Mouse (Mus musculus) lung, postnatal 0 days (tissue): ENCODE results near the gene Atp2a2. TPM values are rescaled to one million over a fixed set of nuclear protein-coding genes. Genes with fewer than 3 reads are reported as not detected.
"Not testable (repeated sequence)": the region's sequence is repeated elsewhere in the genome, so short reads cannot be mapped to it uniquely, and the experiment has no call there.

Experiments
- ATAC-seq: fragments of 200-750 bp; cut with Nextera tagmentation; 2 replicates; pipeline ENCODE4 v1.8.0; 2017; ENCODE audit warnings: moderate library complexity
- DNase-seq: peaks from one replicate; pipeline ENCODE4 v3.0.0-alpha.2; 2016; ENCODE audit warnings: low spot score
- H3K27ac ChIP-seq: fragments of 300-500 bp; sonication (generic); 2 replicates; pipeline ENCODE4 v1.5.1; 2014; ENCODE audit warnings: antibody characterized with exemption, mild to moderate bottlenecking, low read length, mixed read lengths
- H3K27me3 ChIP-seq: fragments of 300-500 bp; sonication (generic); replicated peaks from 2 replicates; pipeline ENCODE4 v1.6.1; 2014; ENCODE audit warnings: low read length, mixed read lengths; ENCODE audit not compliant: insufficient read depth
- H3K36me3 ChIP-seq: fragments of 300-500 bp; sonication (generic); 2 replicates; pipeline ENCODE4 v1.6.1; 2014; ENCODE audit warnings: low read length, mixed read lengths; ENCODE audit not compliant: insufficient read depth
- H3K4me1 ChIP-seq: fragments of 300-500 bp; sonication (generic); 2 replicates; pipeline ENCODE4 v1.6.1; 2014; ENCODE audit warnings: antibody characterized with exemption, low read depth, low read length, mixed read lengths; ENCODE audit not compliant: insufficient read depth
- H3K4me2 ChIP-seq: fragments of 300-500 bp; sonication (generic); replicated peaks from 2 replicates; pipeline ENCODE4 v1.6.1; 2014; ENCODE audit warnings: low read depth, mild to moderate bottlenecking, low read length, moderate library complexity, mixed read lengths
- H3K4me3 ChIP-seq: fragments of 300-500 bp; sonication (generic); 2 replicates; pipeline ENCODE4 v1.5.1; 2014; ENCODE audit warnings: low read depth, low read length
- H3K9ac ChIP-seq: fragments of 300-500 bp; sonication (generic); replicated peaks from 2 replicates; pipeline ENCODE4 v1.6.1; 2014; ENCODE audit warnings: low read depth, mild to moderate bottlenecking
- H3K9me3 ChIP-seq: fragments of 300-500 bp; sonication (generic); 2 replicates; pipeline ENCODE4 v1.6.1; 2016; ENCODE audit warnings: low read length, mixed read lengths
- CTCF ChIP-seq: IDR thresholded peaks from 2 replicates; pipeline ENCODE4 v1.5.1; 2016; ENCODE audit warnings: antibody characterized with exemption, mild to moderate bottlenecking
- EP300 ChIP-seq: IDR thresholded peaks from 2 replicates; pipeline ENCODE4 v1.6.1; 2016; ENCODE audit warnings: antibody characterized with exemption, mild to moderate bottlenecking, control low read depth
- WGBS: fragments of 180-500 bp; shearing (Covaris S2); extraction: QIAGEN DNeasy Blood & Tissue Kit; methylation state at CpG from one replicate; pipeline ENCODE4 v1.1.7; 2014; 5-methylcytosine and 5-hydroxymethylcytosine counted together
- polyA plus RNA-seq: library from polyadenylated mRNA; unstranded; fragments of >200 nt; fragmentation: Nextera tagmentation; extraction: Ambion mirVana; gene quantifications from 2 replicates; pipeline ENCODE4 v1.2.1, GENCODE M21; 2015

Gene Atp2a2
- polyA plus RNA-seq, 1 experiment from 2014 or later: 27.4 TPM

DNA sequence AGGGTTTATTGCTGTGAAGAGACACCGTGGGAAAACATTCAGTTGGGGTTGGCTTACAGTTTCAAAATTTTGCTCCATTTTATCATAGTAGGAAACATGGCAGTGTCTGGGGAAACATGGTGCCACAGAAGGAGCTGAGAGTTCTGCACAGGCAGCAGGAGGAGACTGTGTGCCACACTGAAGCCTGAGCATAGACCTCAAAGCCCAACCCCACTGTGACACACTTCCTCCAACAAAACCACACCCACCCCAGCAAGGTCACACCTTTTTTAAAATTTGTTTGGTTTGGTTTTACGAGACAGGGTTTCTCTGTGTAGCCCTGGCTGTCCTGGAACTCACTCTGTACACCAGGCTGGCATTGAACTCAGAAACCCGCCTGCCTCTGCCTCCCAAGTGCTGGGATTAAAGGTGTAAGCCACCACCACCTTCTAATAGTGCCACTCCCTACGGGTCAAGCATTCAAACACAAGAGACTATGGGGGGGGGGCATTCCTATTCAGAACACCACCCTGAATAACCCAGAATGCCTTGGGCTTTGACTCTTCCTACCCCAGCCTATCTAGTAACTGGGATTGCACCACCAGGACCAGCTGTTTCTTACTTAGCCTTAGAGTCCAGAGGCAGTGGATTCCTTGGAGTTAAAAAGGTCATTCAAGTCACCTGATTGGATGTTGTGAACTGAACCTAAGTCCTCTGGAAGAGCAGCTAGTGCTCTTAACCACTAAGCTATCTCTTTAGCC lies 71.8 kb downstream of the Atp2a2 start:
- Histone ChIP-seq H3K4me3 (no peak overlapping the region), H3K27ac (no peak overlapping the region), H3K9ac (no peak overlapping the region), H3K9me3 (no peaks in the 10 kb centered on the region), H3K27me3 (no peaks in the 10 kb centered on the region), H3K4me1 (no peaks in the 10 kb centered on the region), H3K36me3 (peaks cover 33% of the 10 kb centered on the region; the same call in 1 of the 2 replicates), H3K4me2 (no peak overlapping the region)
- TF ChIP-seq EP300: no peak
- TF ChIP-seq CTCF: no peak
- ATAC-seq (no peak), DNase-seq (no peak)
- WGBS: 83% methylated on average over 4 of the region's 4 CpGs

DNA sequence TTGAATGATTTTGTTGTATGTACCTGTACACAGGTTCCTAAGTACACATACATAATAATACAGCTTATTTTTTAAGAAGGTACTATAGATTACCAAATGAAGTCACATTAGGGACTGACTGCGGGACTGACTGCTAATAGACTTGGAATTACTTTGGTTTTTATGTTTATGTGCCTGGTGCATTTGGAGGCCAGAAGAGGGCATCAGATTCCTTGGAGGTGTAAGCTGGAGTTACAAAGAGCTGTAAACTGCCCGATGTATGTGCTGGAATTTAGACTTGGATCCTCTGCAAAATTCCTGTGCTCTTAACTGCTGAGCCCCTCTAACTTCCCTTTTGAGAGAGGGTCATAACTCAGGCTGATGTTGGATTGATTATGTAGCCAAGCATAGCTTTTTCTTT lies 76.5 kb downstream of the Atp2a2 start:
- Histone ChIP-seq H3K27ac (no peak overlapping the region), H3K4me3 (no peak overlapping the region), H3K9me3 (no peaks in the 10 kb centered on the region), H3K4me1 (0 out of 2 replicates have a peak, but pooled peaks cover 5% of the 10 kb centered on the region), H3K4me2 (no peak overlapping the region), H3K36me3 (peaks cover 4% of the 10 kb centered on the region; the same call in 1 of the 2 replicates), H3K9ac (no peak overlapping the region), H3K27me3 (no peaks in the 10 kb centered on the region)
- TF ChIP-seq EP300: no peak
- TF ChIP-seq CTCF: peak; percentile 19; the same call in 1 of the 2 replicates
- no peak for ATAC-seq
- DNase-seq: no peak
- WGBS: 73% methylated on average over 2 of the region's 2 CpGs

DNA sequence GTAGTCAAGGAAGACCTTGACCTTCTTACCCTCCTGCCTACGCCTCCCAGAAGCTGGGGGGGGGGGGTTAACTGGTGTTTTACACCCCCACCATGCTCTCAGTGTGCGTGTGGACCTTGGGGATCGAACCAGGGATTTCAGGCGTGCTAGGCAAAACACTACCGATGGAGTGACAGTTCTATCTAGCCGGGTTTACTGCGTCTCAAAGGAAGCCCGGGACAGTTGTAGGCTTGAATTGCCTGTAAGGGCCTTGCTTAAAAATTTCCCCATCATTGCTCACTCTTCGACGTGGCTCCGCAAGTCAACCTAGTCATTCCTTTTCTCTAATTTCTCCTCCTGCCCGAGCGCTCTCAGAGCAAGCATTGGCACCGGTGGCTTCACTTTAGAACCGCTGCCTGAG lies 78.9 kb downstream of the Atp2a2 start:
- Histone ChIP-seq H3K27ac (no peak overlapping the region; the same call in 1 of the 2 replicates), H3K4me1 (0 out of 2 replicates have a peak, but pooled peaks cover 5% of the 10 kb centered on the region), H3K4me3 (peak overlapping the region; percentile 95), H3K36me3 (no peaks in the 10 kb centered on the region), H3K4me2 (peak overlapping the region; percentile 83), H3K9me3 (no peaks in the 10 kb centered on the region), H3K9ac (peak overlapping the region; percentile 87), H3K27me3 (no peaks in the 10 kb centered on the region)
- no peak for ATAC-seq
- TF ChIP-seq EP300: no peak
- no peak for TF ChIP-seq CTCF
- 24% methylated on average over 15 of the region's 15 CpGs for WGBS
- DNase-seq: no peak

DNA sequence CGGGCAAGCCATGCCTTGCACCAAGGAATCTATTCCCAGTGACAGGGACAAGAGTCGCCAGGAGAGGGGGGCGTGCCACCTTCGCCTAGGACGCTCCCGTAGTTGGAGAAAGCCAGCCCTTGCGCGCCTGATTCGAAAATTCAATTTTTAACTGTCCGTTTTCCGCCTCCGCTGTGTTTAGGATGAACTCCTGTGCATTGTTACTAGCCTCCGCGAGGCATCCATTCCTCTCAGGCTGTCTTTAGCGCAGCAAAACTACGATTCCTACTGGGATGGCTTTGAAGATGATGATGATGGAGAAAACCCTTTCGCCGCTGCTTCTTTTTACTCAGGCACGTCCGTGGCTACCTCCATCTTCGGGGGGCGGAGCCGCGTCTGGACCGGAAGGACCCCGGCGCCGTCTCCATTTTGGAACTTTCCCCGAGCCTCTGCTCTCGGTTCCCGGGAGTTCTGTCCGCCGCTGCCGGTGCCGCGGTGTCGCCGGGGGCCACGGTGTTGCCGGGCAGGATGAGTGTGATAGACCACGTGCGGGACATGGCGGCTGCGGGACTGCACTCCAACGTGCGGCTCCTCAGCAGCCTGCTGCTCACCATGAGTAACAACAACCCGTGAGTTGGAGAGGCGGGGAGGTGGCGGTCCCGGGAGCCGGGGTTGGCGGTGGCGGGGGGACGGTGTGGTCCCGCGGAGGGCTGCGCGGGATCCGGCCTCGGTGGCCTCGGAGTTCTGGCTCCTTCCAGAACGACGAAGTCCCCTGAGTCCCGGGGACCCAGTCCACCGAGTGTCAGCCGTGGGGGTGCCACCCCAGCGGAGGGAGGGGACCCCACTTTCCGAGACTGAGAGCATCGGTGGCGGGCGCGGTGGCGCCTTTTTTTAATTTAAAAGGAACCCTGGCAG lies 79.7 kb downstream of the Atp2a2 start:
- H3K36me3 ChIP-seq: no peaks in the 10 kb centered on the region
- peak overlapping the region; percentile 95 for H3K4me3 ChIP-seq
- TF ChIP-seq EP300 (peak; percentile 63; the same call in 1 of the 2 replicates), CTCF (peak; percentile 32; the same call in 1 of the 2 replicates)
- H3K4me2 ChIP-seq: peak overlapping the region; percentile 83
- ATAC-seq (peak; percentile 92), DNase-seq (peak; percentile 93)
- 0 out of 2 replicates have a peak, but pooled peaks cover 5% of the 10 kb centered on the region for H3K4me1 ChIP-seq
- WGBS: under 1% methylated on average over 65 of the region's 73 CpGs
- H3K27me3 ChIP-seq: no peaks in the 10 kb centered on the region
- peak overlapping the region; percentile 52 for H3K27ac ChIP-seq
- H3K9ac ChIP-seq: peak overlapping the region; percentile 87
- no peaks in the 10 kb centered on the region for H3K9me3 ChIP-seq

DNA sequence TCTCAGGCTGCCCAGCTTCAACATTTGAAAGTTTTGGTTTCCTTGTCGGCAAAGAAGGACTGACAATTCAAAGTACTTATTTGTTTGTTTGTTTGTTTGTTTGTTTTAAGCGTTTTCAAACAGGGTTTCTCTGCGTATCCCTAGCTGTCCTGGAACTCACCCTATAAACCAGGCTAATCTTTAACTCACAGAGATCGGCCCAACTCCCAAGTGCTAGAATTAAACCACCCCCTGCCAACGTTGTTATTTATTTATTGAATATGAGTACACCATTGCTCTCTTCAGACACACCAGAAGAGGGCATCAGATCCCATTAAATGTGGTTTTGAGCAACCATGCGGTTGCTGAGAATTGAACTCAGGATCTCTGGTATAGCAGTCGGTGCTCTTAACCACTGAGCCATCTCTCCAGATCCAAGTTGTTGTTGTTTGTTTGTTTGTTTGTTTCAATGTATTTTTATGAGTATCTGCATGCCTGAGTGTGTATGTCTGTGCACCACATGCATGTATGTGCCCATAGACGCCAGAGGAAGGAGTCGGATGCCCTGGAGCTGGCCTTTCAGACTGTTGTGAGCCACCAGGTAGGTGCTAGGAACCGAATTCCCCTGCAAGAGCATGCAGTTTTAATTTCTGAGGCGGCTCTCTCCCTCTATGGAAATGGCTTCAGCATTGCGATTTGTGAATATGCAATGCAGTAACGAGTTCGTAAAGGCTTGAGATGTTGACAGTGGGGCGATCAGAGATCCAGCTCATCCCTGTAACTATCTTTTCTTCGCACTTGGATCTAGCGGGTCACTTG lies 80.6 kb downstream of the Atp2a2 start, which contains the start of gene Anapc7:
Anapc7 (plus strand) TSS at position 423 of the 798 bp plus-strand sequence.
- DNase-seq (no peak), ATAC-seq (peak; percentile 12)
- no peaks in the 10 kb centered on the region for H3K9me3 ChIP-seq
- H3K4me3 ChIP-seq: peak within 1 kb of the TSS; percentile 95
- H3K27ac ChIP-seq: peak within 1 kb of the TSS; percentile 52
- no peaks in the 10 kb centered on the region for H3K36me3 ChIP-seq
- 0 out of 2 replicates have a peak, but pooled peaks cover 5% of the 10 kb centered on the region for H3K4me1 ChIP-seq
- H3K27me3 ChIP-seq: no peaks in the 10 kb centered on the region
- H3K4me2 ChIP-seq: peak within 1 kb of the TSS; percentile 83
- peak within 1 kb of the TSS; percentile 87 for H3K9ac ChIP-seq
- 16% methylated on average over 17 of the region's 17 CpGs for WGBS
- peak; percentile 39 for TF ChIP-seq CTCF
- TF ChIP-seq EP300: no peak

DNA sequence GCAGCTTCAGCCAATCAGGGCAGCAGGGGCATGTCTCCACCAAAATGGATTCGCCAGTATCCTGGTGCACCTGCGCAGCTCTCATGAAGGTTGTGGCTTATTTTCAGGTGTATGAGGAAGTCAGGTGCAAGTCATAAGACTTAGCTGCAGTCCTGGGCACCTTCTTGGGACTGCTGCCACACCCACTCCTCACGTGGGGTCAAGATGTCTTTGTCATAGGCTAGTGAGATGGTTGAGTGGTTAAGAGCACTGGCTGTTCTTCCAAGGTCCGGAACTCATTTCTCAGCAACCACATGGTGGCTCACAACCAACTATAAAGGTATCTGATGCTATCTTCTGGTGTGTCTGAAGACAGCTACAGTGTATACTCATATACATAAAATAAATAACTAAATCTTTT lies 81.3 kb downstream of the Atp2a2 start:
- H3K4me2 ChIP-seq, H3K9me3 ChIP-seq, H3K36me3 ChIP-seq, H3K4me3 ChIP-seq, H3K27me3 ChIP-seq, DNase-seq, H3K4me1 ChIP-seq, H3K27ac ChIP-seq, ATAC-seq, H3K9ac ChIP-seq: not testable (repeated sequence)
- WGBS: 47% methylated on average over 4 of the region's 4 CpGs
